Mouse (Mus musculus) C2C12 (cell line): ENCODE results near the gene Foxb2.

Source experiments
- CEBPB ChIP-seq: IDR thresholded peaks from one replicate; pipeline ENCODE4 v1.6.1; 2011; ENCODE audit warnings: low read depth, mild to moderate bottlenecking, control low read depth, moderate library complexity
- CTCF ChIP-seq: IDR thresholded peaks from one replicate; pipeline ENCODE4 v1.5.1; 2011; ENCODE audit not compliant: control insufficient read depth, insufficient read depth, insufficient read length

DNA sequence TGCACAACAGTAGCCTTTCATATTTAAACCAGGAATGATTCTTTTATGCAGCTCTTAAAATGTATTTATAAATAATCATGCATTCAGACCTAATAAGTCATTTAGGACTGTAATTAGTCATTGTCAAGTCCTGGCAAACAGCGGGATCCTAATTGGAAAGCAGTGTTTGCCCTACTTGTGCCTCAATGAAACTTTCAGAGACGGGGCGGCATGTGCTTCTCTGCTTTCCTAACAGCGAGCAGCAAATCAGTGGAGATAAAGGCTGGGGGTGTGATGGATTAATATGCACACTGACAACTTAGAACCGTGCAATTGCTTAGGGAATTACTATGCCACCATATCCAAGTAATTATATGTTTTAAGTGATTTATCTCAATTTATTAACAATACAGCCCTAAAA lies 48.4 kb downstream of the Foxb2 start:
- TF ChIP-seq CTCF (no peak), CEBPB (no peak)
